Mouse (Mus musculus): ENCODE data around the gene Ush1g.

Gene Ush1g

DNA sequence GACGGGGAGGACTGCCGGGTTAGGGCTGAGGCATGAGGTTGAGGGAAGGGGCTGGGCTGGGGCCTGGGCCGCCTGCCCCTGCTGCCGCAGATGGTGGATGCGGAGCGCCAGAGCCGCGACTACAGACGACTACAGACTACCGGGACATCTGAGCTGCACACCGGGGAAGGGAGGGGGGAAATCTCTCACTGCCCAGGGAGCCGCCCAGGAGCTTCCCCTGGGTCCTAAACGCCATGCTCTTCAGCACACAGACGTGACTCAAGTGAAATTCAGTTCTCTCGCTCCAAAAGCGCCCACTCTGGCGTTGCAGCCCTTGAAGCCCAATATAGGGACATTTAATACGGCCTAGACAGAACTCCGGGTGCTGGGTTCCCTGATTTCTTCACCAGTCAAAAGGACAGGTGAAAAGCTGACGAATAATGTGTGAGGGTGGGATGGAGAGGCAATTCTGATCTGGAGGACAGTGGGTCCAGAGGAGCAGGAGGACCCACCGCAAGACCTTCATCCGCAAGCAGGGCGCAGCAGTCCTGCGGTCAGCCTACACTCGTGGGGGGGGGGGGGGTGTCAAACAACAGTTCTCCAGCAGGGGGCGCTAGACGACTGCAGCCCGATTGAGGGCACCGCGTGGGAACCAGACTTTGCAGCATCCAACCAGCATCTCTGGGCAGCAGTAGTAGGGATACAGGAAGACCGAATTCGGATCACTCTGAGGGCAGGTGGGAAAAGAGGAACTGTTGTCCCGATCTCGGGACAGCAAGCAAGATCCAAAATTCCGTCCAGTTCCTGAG, at the start of gene Ush1g:
TSS of gene Ush1g (minus strand) at position 136 of the 788 bp plus-strand sequence.
- peak; percentile 62 for DNase-seq (ENCODE audit: low read depth, low spot score)

DNA sequence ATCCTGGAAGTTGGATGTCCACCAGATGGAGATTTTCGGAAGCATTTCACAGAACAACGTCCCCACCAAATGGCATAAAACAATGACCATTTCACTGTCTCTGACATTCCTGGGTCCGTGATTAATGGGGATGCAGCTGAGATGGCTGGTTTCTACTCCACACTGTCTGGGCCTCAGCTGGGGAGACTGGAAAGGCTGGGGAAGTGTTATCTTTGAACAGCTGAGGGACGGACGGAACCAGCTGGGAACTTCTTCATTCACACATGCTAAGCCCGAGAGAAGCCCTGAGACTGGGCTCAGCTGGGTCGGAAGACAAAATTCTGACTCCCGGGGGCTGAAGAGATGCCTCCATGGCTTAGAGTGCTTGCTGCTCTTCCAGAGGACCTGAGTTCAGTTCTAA, 49.5 kb upstream of the Ush1g start:
- no peak for DNase-seq (ENCODE audit: low read depth, low spot score)

DNA sequence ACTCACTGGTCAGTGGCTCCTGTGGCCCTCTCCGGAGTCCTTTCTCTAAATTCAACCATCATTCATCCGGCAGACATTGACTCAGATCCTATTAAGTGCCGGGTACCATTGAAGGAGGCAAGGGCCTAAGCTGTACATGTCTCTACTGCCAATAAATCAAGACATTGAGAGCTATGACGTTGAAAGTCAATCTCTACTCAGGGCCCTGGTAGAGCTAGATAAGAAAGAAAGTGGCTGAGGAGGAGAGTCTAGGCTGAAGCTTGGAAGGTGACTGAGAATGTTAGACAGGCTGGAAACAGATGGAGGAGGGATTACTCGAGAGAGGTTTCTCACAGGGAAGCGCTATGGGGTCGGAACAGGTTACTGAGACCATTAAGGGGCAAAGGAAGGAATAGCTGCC, 48.5 kb upstream of the Ush1g start:
- DNase-seq (ENCODE audit: low read depth, low spot score) = no peak

DNA sequence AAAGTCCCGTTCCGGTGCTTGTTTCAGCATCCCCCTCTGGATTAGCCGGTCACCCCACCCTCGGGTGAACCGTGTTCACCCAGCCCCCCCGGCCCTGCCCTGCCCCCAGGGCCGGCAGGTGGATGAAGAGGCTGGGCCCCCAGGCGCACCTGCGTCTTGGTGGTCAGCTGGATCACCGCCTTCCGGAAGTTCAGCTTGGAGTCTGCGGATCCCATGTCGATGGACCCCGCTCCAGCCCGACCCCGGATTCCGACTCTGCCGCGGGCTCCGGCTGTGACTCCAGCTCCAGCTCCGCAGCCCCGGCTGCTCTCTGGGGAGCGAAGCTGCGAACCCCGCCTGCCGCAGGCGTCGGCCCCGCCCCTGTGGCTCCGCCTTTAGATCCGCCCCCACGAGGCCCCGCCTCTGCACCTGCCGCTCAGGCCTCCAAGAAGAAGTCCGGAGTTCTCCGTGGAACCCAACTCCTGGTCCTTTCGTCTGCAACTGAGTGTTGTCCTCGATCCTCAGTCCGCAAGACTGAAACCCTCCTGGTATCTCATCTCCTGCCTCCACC, 45.6 kb upstream of the Ush1g start, which contains the start of gene Hid1:
TSS of gene Hid1 (minus strand) at position 362 of the 550 bp plus-strand sequence.
- DNase-seq (ENCODE audit: low read depth, low spot score) = no peak

DNA sequence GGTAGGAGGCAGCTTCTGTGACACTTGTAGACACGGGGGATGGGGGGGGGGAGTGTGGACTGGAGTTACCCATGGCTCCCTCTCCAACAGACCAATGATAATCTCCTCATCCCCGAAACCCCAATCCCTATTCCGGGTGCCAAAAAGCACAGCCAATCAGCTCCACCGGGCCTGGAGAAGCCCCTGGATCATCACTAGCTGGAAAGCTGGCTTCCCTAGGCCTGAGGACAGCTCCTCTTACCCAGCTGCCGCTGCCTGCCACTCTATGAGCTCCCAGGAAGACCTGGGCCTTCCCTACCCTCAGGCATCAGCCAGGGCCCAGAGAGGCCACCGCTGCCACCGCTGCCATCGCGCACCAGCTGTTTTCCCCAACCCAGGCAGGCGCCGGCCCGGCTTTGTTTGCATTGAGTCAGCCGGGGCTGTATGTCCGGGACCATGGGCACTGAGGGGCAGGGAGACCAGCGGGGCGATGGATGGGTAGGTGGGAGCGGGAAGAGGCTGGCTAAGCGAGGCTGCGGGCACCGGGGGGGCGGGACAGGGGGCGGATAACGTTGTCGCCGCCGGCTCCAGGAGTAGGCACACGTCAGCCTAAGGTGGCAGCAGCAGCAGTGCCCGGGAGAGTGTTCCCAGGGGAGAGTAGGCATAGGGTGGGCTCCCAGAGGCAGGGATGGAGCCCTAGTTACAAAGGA, 45.0 kb upstream of the Ush1g start:
- DNase-seq (ENCODE audit: low read depth, low spot score) = no peak

DNA sequence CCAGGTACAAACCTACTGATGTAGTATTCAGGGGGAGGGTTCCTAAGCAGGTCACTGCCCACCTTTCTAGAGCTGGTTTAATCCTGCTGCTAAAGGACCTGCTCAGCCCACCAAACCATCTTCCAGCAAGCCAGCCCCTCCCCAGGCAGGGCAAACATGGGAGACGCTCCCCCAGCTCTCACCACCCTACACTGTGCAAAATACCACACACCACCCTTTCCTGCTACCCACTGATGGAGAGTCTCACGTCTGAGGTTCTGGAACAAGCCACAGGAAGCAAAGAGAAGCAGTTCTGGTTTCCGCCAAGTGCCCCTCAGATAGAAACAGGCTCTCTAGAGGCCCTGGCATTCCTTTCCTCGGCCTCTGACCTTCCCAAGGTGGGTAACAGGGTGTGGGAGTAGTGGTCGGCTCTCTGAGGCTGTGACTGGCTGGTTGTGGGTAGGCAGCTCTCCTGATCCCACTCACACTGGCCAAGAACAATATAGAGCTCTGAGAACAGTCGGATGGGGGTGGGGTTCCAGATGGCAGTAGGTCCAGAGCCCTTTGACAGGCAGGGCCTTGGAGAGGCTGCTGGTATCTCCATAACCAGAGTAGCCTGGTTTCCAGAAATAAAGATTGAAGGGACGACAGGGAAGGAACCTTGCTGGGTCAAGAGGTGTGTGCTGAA, 44.3 kb upstream of the Ush1g start:
- no peak for DNase-seq (ENCODE audit: low read depth, low spot score)

DNA sequence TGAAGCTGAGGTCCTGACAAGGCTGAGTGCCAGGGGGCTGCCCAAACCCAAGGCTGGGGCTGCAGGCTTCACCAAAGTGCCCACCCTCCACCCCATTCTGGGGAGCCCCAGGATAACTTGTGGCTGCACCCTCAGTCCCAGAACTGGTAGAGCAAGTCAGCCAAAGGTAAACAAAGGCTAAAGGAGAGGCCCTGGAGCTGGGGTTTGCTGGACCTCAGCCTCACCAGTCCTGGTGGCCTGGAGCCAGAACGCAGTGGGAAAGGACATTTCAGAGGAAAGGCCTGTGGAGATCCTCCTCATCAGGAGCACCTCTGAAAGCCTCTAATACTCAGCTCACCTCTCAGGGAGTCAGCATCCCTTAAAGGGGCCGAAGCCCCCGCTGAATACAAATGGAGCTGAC, 42.3 kb upstream of the Ush1g start:
- no peak for DNase-seq (ENCODE audit: low read depth, low spot score)

DNA sequence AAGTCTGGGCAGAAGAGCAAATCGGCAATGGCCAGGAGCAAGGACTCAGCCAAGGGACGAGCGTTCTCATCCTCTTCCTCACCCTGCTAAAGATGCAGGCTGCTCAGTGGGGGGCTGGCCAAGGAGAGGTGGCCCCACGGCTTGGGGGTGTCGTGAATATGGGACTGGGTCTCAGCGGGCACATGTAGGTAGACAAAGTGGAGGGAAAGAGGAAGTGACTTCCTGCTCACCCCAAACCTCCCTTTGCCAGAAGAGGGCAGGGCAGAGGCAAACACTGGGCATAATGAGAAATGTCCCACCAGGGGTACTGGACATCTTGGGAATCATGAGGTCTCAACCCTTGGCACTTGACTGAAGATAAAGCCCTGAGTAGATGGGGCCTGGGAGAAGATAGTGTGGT, 37.9 kb upstream of the Ush1g start:
- DNase-seq (ENCODE audit: low read depth, low spot score) = no peak

DNA sequence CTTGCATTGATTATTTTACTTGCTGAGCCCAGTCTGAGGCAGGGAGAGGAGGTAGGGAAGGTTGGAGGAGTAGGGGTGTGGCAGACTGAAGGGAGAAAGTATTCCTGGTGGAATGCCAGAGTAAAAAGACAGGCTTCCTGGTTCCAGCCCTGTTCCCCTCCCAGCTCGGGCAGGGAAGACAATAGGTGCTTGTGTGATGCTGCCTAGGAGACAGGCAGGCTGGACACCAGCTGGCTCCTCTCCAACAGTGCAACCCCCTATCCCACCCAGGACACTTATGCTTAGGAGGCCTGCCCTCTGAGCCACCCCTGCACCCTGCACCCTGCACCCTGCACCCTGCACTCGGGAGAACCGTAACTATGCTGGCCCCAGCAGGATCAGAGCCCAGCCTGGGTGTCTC, 37.5 kb upstream of the Ush1g start:
- no peak for DNase-seq (ENCODE audit: low read depth, low spot score)

DNA sequence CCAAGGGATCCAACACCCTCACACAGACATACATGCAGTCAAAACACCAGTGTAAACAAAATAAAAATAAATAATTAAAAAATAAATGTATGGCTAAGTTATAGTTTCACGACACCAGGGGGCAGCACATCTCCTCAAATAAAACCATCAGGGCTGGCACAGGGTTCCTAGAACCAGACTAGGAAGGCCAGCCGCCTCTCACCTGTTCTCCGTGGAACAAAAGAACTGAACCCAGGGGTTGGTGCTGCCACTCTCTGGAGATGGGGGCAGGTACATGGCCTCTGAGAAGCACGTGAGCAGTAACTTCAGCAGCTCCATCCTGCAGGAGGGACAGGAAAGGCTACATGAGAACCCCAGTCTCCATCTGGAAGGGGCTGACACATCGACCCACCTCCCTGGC, 36.6 kb upstream of the Ush1g start:
- DNase-seq (ENCODE audit: low read depth, low spot score) = peak; percentile 68

DNA sequence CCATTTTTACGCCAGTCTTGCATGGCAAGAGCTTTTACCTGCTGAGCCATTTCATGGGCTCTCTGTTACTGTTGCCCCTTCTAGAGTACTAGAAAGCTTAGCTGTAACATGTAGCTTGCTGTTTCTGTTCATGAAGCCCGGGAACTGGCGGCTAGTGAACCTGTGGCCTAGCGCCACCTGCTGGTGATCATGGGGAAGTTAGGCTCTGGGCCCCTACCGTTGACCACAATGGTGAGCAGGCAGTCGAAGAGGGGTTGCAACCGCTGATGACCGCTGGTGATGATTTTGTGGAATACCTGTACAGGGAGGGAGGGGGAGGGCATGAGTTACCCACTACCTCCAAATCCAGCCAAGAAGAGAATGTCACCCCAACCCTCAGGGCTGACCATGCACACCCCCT, 32.3 kb upstream of the Ush1g start:
- DNase-seq (ENCODE audit: low read depth, low spot score) = peak; percentile 80

DNA sequence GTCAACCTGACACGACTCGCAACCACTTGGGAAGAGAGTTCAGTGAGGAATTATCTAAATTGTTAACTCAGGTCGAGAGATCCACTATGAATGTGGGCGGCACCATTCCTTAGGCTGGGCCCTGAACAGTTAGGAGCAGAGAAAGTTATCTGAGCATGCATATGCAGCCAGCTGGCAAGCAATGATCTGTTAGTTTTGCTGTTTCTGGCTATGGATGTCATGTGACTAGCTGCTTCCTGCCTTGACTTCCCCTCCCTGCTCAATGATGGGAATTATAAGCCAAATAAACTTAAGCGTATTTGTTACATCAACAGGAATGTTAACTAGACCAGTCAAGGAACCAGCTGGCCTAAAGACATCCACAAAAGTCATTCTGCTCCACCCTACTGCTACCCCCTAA, 31.5 kb upstream of the Ush1g start:
- no peak for DNase-seq (ENCODE audit: low read depth, low spot score)

DNA sequence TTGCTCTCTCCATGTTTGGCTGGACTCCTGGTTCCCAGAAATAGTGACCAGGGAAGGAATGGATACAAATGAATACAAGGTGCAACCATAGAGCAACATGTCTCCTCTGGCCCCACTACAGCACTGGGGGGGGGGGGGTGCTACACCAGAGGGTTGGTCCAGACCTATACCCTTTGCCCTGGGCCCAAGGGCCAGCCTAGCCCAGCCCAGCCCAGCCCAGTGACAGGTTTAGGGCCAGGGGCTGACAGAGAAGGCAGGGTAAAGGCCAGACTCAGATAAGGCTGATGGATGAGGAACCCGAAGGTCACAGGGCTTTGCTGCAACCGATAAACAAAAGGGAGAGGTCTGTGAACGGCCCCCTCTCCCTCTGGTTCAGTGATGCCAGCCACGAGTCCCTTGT, 28.1 kb upstream of the Ush1g start:
- no peak for DNase-seq (ENCODE audit: low read depth, low spot score)

DNA sequence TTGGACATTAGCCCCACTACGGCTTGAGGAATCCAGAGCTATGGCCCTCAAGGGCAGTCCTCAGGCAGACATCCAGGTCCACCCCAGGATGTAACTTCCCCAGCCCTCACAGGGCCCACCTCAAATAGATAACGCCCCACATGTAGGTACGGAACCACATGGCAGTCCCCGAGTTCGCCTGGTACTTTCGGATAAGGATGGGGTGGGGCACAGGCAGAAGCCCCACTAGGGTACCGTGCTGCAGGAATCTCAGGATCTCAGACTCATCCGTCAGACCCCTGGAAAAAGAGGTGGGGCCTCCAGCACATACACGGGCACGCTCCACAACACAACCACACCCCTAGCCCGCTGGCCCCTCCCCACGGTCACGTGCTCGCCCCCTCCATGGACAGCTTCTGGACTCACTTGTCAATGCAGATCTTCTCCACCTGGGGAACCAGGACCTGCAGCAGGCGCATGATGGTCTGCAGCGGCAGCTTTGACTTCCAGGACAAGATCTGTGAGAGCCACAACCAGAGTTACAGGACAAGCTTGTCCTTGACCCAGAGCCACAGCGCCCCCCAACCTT, 26.9 kb upstream of the Ush1g start:
- DNase-seq (ENCODE audit: low read depth, low spot score) = no peak

DNA sequence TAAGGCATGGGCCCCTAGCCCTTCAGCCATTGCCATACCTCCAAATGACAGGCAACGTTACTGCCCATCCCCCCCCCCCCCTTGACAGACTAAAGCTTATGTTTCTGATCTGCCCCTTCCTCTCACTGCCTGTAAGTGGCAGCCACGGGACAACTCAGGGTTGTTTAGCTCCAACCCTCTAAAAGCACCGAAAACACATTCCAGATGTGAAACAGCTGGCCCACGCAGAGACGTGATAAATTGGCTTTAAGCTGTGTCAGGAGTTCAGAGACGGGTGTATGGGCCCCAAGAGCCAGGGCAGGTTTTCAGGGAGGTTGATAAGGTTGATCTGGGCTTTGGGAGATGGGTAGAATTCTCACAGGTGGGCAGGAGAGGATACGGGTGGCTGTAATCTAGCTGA, 23.7 kb upstream of the Ush1g start:
- no peak for DNase-seq (ENCODE audit: low read depth, low spot score)

DNA sequence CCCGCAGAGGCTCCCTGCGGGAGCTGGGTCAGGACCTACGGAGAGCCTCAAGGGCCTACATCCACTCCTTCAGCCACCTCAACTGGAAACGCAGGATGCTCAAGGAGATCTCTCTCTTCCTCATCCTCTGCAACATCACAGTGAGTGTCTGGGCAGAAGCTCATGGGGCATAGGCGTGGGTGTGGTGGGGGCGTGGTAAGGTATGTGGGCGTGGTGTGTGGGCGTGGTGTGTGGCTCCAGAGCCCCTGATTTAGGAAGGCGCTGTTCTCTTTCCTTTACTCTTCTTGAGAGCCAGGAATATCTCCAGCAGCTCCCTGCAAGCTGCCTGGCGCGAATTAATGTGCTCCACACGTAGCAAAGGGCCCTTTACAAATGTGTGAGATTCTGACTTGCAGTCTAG, 23.1 kb upstream of the Ush1g start:
- no peak for DNase-seq (ENCODE audit: low read depth, low spot score)

DNA sequence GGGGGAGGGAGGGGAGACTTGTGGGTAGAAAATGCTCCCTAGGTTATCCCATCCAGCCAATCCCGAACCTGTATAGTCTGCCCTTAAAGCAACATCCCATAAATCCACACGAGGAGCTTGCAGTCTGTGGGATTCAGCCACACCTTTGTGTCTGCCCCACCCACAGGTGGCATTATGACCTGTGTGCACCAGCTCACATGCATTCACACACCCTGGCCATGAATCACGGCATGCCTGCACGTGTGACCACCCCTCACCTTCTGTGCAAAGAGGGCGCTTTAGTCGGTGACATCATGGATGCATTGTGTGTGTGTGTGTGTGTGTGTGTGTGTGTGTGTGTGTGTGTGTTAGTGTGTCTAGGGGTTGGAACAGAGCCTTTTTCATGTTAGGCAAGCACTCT, 20.0 kb upstream of the Ush1g start:
- DNase-seq (ENCODE audit: low read depth, low spot score) = no peak

DNA sequence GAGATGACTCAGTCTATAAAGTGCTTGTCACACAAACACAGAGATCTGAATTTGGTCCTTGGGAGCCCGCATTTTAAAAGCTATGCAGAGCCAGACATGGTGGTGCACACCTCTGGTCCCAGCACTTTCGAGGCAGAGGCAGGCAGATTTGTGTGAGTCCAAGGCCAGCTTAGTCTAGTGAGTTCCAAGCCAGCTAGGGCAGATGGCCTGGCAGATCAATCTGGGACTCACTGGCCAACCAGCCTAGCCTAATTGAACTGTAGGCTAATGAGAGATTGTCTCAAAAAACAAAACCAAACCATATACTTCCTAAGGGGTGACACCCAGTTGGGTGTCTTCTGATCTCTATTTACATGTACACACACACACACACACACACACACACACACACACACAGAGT, 19.4 kb upstream of the Ush1g start:
- no peak for DNase-seq (ENCODE audit: low read depth, low spot score)

DNA sequence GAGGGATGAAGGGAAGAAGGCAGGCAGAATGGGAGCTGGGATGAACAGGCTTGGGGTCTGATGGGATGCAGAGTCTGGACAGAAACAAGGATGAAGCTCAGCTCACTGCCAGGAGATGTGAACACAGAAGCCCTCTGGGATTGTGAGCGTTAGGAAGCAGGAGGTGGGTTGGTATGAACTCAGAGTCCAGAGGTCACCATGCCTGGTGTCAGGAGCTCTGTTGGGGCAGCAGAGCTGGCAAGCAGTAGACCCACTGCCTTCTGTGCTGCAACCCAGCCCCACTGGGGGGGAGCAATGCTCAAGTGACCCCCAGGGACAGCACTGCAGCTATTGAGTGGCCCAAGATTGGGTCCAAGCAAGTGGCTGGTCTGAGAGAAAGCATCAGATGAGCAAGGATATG, 16.0 kb upstream of the Ush1g start:
- no peak for DNase-seq (ENCODE audit: low read depth, low spot score)

DNA sequence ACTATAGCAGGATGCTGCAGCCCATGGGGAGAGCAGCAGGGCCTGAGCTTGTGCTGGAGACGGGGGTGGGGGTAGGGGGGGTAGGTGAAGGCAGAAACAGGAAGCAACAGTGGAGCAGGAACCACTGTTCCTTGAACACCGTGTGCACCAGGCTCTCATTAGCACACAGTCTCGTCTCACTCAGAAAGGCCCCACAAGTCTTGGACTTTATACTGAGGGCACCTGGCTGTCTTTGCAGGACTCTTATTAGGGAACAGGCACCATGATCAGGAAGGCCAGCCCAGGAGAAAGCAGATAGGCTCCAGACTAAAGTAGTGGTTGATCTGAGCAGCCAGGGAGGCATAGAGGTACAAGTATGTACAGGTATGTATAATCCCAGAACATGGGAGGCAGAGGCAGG, 15.5 kb upstream of the Ush1g start:
- no peak for DNase-seq (ENCODE audit: low read depth, low spot score)

DNA sequence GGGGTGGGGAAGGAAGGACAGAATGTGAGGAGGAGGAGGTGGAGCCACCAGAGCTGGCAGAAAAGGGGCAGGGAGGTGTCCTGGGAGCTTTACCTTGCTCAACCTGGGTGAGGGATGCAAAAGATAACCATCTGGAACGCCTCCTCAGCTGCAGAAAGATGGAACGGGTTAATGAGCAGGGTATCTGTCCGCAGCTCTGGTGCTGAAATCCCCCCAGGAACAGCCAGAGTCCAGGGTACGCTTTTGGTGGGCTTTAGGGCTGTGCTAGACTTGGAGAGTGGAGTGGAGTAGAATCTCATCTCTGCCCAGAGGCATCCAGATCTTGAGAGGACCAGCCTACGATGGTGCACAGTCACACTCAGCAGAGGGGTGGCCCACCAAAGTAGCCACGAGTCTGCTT, 14.3 kb upstream of the Ush1g start:
- no peak for DNase-seq (ENCODE audit: low read depth, low spot score)

DNA sequence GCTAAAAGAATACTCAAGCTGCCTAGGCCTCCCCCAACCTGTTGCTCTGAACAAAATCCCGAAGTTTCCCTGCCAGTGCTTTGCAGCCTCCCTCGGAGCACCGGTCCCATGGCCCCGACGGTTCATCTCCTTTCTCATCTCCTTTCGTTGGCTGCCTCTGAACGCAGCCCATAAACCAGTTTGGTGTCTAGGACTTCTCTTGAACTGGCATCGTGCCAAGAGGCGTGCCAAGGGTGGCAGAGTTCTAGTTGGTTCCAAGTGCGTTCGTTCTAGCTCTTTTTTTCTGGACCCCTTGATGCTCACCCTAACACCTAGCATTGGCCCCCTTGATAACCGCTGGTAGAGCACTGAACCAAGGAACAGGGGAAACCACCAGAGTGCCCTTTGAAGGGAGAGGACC, 13.4 kb upstream of the Ush1g start:
- DNase-seq (ENCODE audit: low read depth, low spot score) = no peak

All from retina, postnatal 7 days (tissue).